Mouse (Mus musculus): ENCODE results near the gene Erlin1. TPM values are rescaled to one million over a fixed set of nuclear protein-coding genes. Genes with fewer than 3 reads are reported as not detected.
A peak's percentile ranks its signal among the peaks of the same experiment; 100 is the strongest.

Erlin1 gene
- polyA plus RNA-seq, 1 experiment from 2014 or later: 16.5 TPM

GRCm38 (mm10) chr19:43998101-43998500 lies 71.5 kb downstream of the Erlin1 start:
- DNase-seq (ENCODE audit: low spot score) (no peak), ATAC-seq (no peak)
- H3K9me3 ChIP-seq (replicated peaks; ENCODE audit: control insufficient read depth, low read length): no peaks in the 10 kb centered on the region
- H3K9ac ChIP-seq (ENCODE audit: low read length): no peak overlapping the region
- H3K4me1 ChIP-seq (ENCODE audit: control insufficient read depth, insufficient read depth, low read length): no peaks in the 10 kb centered on the region
- H3K27ac ChIP-seq (ENCODE audit: low read depth, low read length): no peak overlapping the region
- H3K36me3 ChIP-seq (ENCODE audit: control insufficient read depth, insufficient read depth, low read length): no peaks in the 10 kb centered on the region
- no peak overlapping the region for H3K4me3 ChIP-seq (ENCODE audit: low read depth, low read length)
- WGBS: 88% methylated on average over 10 of the region's 10 CpGs
- H3K27me3 ChIP-seq (replicated peaks; ENCODE audit: control insufficient read depth, insufficient read depth, low read length): no peaks in the 10 kb centered on the region
- no peak overlapping the region for H3K4me2 ChIP-seq (ENCODE audit: low read length)

GRCm38 (mm10) chr19:43995427-43995826 lies 74.2 kb downstream of the Erlin1 start:
- Histone ChIP-seq H3K27ac (ENCODE audit: low read depth, low read length) (no peak overlapping the region), H3K27me3 (replicated peaks; ENCODE audit: control insufficient read depth, insufficient read depth, low read length) (no peaks in the 10 kb centered on the region), H3K4me1 (ENCODE audit: control insufficient read depth, insufficient read depth, low read length) (no peaks in the 10 kb centered on the region), H3K9ac (ENCODE audit: low read length) (no peak overlapping the region), H3K9me3 (replicated peaks; ENCODE audit: control insufficient read depth, low read length) (no peaks in the 10 kb centered on the region), H3K4me3 (ENCODE audit: low read depth, low read length) (no peak overlapping the region), H3K36me3 (ENCODE audit: control insufficient read depth, insufficient read depth, low read length) (no peaks in the 10 kb centered on the region), H3K4me2 (ENCODE audit: low read length) (no peak overlapping the region)
- ATAC-seq (no peak), DNase-seq (ENCODE audit: low spot score) (no peak)
- 80% methylated on average over 7 of the region's 7 CpGs for WGBS

- Histone ChIP-seq H3K4me3 (ENCODE audit: low read depth, low read length) (no peak overlapping the region), H3K4me2 (ENCODE audit: low read length) (no peak overlapping the region), H3K4me1 (ENCODE audit: control insufficient read depth, insufficient read depth, low read length) (no peaks in the 10 kb centered on the region), H3K27ac (ENCODE audit: low read depth, low read length) (no peak overlapping the region), H3K27me3 (replicated peaks; ENCODE audit: control insufficient read depth, insufficient read depth, low read length) (no peaks in the 10 kb centered on the region), H3K36me3 (ENCODE audit: control insufficient read depth, insufficient read depth, low read length) (no peaks in the 10 kb centered on the region), H3K9me3 (replicated peaks; ENCODE audit: control insufficient read depth, low read length) (no peaks in the 10 kb centered on the region), H3K9ac (ENCODE audit: low read length) (no peak overlapping the region)
- DNase-seq (ENCODE audit: low spot score): no peak
- 86% methylated on average over 4 of the region's 4 CpGs for WGBS
- ATAC-seq: no peak
These were observed 77.1 kb downstream of the Erlin1 start for GRCm38 (mm10) chr19:43992464-43992863.

GRCm38 (mm10) chr19:43990362-43990761 lies 79.2 kb downstream of the Erlin1 start:
- H3K27me3 ChIP-seq (replicated peaks; ENCODE audit: control insufficient read depth, insufficient read depth, low read length): no peaks in the 10 kb centered on the region
- WGBS: 85% methylated on average over 8 of the region's 8 CpGs
- H3K4me1 ChIP-seq (ENCODE audit: control insufficient read depth, insufficient read depth, low read length): 0 out of 2 replicates have a peak, but pooled peaks cover 6% of the 10 kb centered on the region
- no peak for DNase-seq (ENCODE audit: low spot score)
- no peaks in the 10 kb centered on the region for H3K36me3 ChIP-seq (ENCODE audit: control insufficient read depth, insufficient read depth, low read length)
- no peak overlapping the region for H3K27ac ChIP-seq (ENCODE audit: low read depth, low read length)
- no peak overlapping the region for H3K9ac ChIP-seq (ENCODE audit: low read length)
- no peak overlapping the region for H3K4me3 ChIP-seq (ENCODE audit: low read depth, low read length)
- no peaks in the 10 kb centered on the region for H3K9me3 ChIP-seq (replicated peaks; ENCODE audit: control insufficient read depth, low read length)
- H3K4me2 ChIP-seq (ENCODE audit: low read length): no peak overlapping the region
- ATAC-seq: no peak

GRCm38 (mm10) chr19:43986069-43986794 lies 83.4 kb downstream of the Erlin1 start, which contains the start of gene Cpn1:
TSS of gene Cpn1 (minus strand) at chr19:43986556.
- Histone ChIP-seq H3K9ac (ENCODE audit: low read length) (peak within 1 kb of the TSS; percentile 17; the same call in 1 of the 2 replicates), H3K4me1 (ENCODE audit: control insufficient read depth, insufficient read depth, low read length) (0 out of 2 replicates have a peak, but pooled peaks cover 6% of the 10 kb centered on the region), H3K4me2 (ENCODE audit: low read length) (peak within 1 kb of the TSS; percentile 30), H3K27me3 (replicated peaks; ENCODE audit: control insufficient read depth, insufficient read depth, low read length) (no peaks in the 10 kb centered on the region), H3K36me3 (ENCODE audit: control insufficient read depth, insufficient read depth, low read length) (no peaks in the 10 kb centered on the region), H3K4me3 (ENCODE audit: low read depth, low read length) (no peak within 1 kb of the TSS), H3K27ac (ENCODE audit: low read depth, low read length) (no peak within 1 kb of the TSS), H3K9me3 (replicated peaks; ENCODE audit: control insufficient read depth, low read length) (no peaks in the 10 kb centered on the region)
- DNase-seq (ENCODE audit: low spot score) (no peak), ATAC-seq (no peak)
- 18% methylated on average over 30 of the region's 30 CpGs for WGBS

Other genes with a start within 250 kb of the Erlin1 start
- 7.2 and 7.6 TPM in 2 replicates for gene Dnmbp, start 129.6 kb downstream of the Erlin1 start, polyA plus RNA-seq (2014; fragmentation: Nextera tagmentation; extraction: Ambion mirVana)
- gene Cpn1, start 83.2 kb downstream of the Erlin1 start, polyA plus RNA-seq (2014; fragmentation: Nextera tagmentation; extraction: Ambion mirVana): 0.24 and 0.38 TPM in 2 replicates
- gene Cyp2c23, start 40.6 kb downstream of the Erlin1 start, polyA plus RNA-seq (2014; fragmentation: Nextera tagmentation; extraction: Ambion mirVana): 0.11 TPM in 1 of 2 replicates, not detected in the other
- gene Chuk, start 37.7 kb upstream of the Erlin1 start, polyA plus RNA-seq (2014; fragmentation: Nextera tagmentation; extraction: Ambion mirVana): 44.8 and 51.2 TPM in 2 replicates
- 37.3 and 43.0 TPM in 2 replicates for gene Cwf19l1, start 66.1 kb upstream of the Erlin1 start, polyA plus RNA-seq (2014; fragmentation: Nextera tagmentation; extraction: Ambion mirVana)
- gene Bloc1s2, start 76.7 kb upstream of the Erlin1 start, polyA plus RNA-seq (2014; fragmentation: Nextera tagmentation; extraction: Ambion mirVana): 165 and 168 TPM in 2 replicates
- 0.15 TPM in 2 replicates for gene Pkd2l1, start 122.7 kb upstream of the Erlin1 start, polyA plus RNA-seq (2014; fragmentation: Nextera tagmentation; extraction: Ambion mirVana)
- gene Scd3, start 133.5 kb upstream of the Erlin1 start, polyA plus RNA-seq (2014; fragmentation: Nextera tagmentation; extraction: Ambion mirVana): 2.0 and 2.1 TPM in 2 replicates
- gene Scd2, start 223.9 kb upstream of the Erlin1 start, polyA plus RNA-seq (2014; fragmentation: Nextera tagmentation; extraction: Ambion mirVana): 220 and 266 TPM in 2 replicates

Measured in forebrain, embryonic 14.5 days (tissue).